Mouse (Mus musculus) T-cell, adult 2 months (primary cell): ENCODE data around the gene Ttll5.

Experiments
- DNase-seq: peaks from one replicate; pipeline ENCODE4 v3.0.0; 2022; ENCODE audit warnings: low spot score

The Ttll5 gene

GRCm38 (mm10) chr12:85824438-85825264 lies at the start of gene Ttll5, which contains the start of gene Erg28:
Ttll5 (plus strand) TSS chr12:85824659.
Erg28 (minus strand) TSS chr12:85824550.
- peak; percentile 97 for DNase-seq

- DNase-seq, result no peak
These were observed 45.5 kb upstream of the Ttll5 start for GRCm38 (mm10) chr12:85778962-85779361.

- no peak for DNase-seq
These were observed 44.8 kb upstream of the Ttll5 start for GRCm38 (mm10) chr12:85779707-85780106.

GRCm38 (mm10) chr12:85781606-85782005 lies 42.9 kb upstream of the Ttll5 start:
- DNase-seq, result no peak

GRCm38 (mm10) chr12:85784916-85785815 lies 39.3 kb upstream of the Ttll5 start:
- DNase-seq, result no peak

GRCm38 (mm10) chr12:85792158-85792557 lies 32.3 kb upstream of the Ttll5 start:
- DNase-seq, result no peak

- DNase-seq, result no peak
These were observed 31.6 kb upstream of the Ttll5 start for GRCm38 (mm10) chr12:85792821-85793346.

- no peak for DNase-seq
These were observed 30.4 kb upstream of the Ttll5 start for GRCm38 (mm10) chr12:85794094-85794493.

GRCm38 (mm10) chr12:85795551-85795950 lies 28.9 kb upstream of the Ttll5 start:
- no peak for DNase-seq

- no peak for DNase-seq
These were observed 24.4 kb upstream of the Ttll5 start for GRCm38 (mm10) chr12:85800031-85800430.

- DNase-seq, result no peak
These were observed 14.7 kb upstream of the Ttll5 start for GRCm38 (mm10) chr12:85809726-85810125.

- no peak for DNase-seq
These were observed 13.5 kb upstream of the Ttll5 start for GRCm38 (mm10) chr12:85810959-85811358.

- DNase-seq, result no peak
These were observed 12.8 kb upstream of the Ttll5 start for GRCm38 (mm10) chr12:85811676-85812075.

GRCm38 (mm10) chr12:85813599-85813998 lies 10.9 kb upstream of the Ttll5 start:
- DNase-seq, result no peak

- no peak for DNase-seq
These were observed 2.4 kb upstream of the Ttll5 start for GRCm38 (mm10) chr12:85822051-85822450.

GRCm38 (mm10) chr12:85825361-85825760 lies 902 bp downstream of the Ttll5 start:
- DNase-seq, result no peak

GRCm38 (mm10) chr12:85825822-85826221 lies 1.4 kb downstream of the Ttll5 start:
- no peak for DNase-seq

GRCm38 (mm10) chr12:85828856-85829255 lies 4.4 kb downstream of the Ttll5 start:
- DNase-seq, result no peak

- no peak for DNase-seq
These were observed 5.4 kb downstream of the Ttll5 start for GRCm38 (mm10) chr12:85829866-85830265.

- no peak for DNase-seq
These were observed 6.2 kb downstream of the Ttll5 start for GRCm38 (mm10) chr12:85830691-85831090.

- no peak for DNase-seq
These were observed 10.1 kb downstream of the Ttll5 start for GRCm38 (mm10) chr12:85834543-85834942.

GRCm38 (mm10) chr12:85837765-85838164 lies 13.3 kb downstream of the Ttll5 start:
- no peak for DNase-seq
